Mouse (Mus musculus) heart, postnatal 0 days (tissue): Measurements from ENCODE around the gene Phactr1.

Experiments used
- CTCF ChIP-seq: IDR thresholded peaks from 2 replicates; pipeline ENCODE4 v1.5.1; 2016; ENCODE audit warnings: antibody characterized with exemption, control low read depth, low read depth
- EP300 ChIP-seq: IDR thresholded peaks from 2 replicates; pipeline ENCODE4 v1.6.1; 2016; ENCODE audit warnings: antibody characterized with exemption, low read depth

DNA sequence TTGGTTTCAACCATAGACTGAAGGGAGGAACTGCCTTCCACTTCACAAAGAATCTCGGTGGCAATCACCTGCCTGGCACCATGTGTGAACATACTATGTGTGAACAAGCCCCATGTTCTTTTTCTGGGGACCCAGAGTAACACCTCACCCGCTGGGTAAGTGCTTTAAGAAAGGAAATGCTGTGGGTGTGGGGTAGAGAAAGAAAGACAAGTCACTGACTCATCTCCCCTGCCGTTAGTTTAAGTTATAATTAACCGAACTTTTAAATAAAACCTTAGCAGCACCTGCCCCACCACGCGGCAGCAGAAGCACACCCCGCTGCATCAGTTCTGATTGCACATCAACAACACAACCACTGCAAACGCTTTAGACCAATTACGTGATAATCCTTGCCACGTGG is 171.7 kb downstream of the Phactr1 start:
- TF ChIP-seq EP300: no peak
- TF ChIP-seq CTCF: no peak
